Mouse (Mus musculus) forebrain, embryonic 11.5 days (tissue): ENCODE results near the gene Olfr1026. TPM values are rescaled to one million over a fixed set of nuclear protein-coding genes. Genes with fewer than 3 reads are reported as not detected.

Experiments
- ATAC-seq: fragments of 200-750 bp; cut with Nextera tagmentation; replicated peaks from 2 replicates; pipeline ENCODE4 v1.8.0; 2017; ENCODE audit warnings: moderate TSS enrichment; ENCODE audit not compliant: low FRiP score
- DNase-seq: peaks from one replicate; pipeline ENCODE4 v3.0.0-alpha.2; 2017; ENCODE audit warnings: low spot score
- H3K27ac ChIP-seq: fragments of 300-500 bp; sonication (generic); 2 replicates; pipeline ENCODE4 v1.5.1; 2014; ENCODE audit warnings: low read depth, low read length
- H3K27me3 ChIP-seq: fragments of 300-500 bp; sonication (generic); 2 replicates; pipeline ENCODE4 v1.6.1; 2014; ENCODE audit warnings: mild to moderate bottlenecking, low read length, mixed read lengths; ENCODE audit not compliant: control insufficient read depth, insufficient read depth
- H3K36me3 ChIP-seq: fragments of 300-500 bp; sonication (generic); 2 replicates; pipeline ENCODE4 v1.6.1; 2014; ENCODE audit warnings: mild to moderate bottlenecking, low read length, moderate library complexity, mixed read lengths; ENCODE audit not compliant: control insufficient read depth, insufficient read depth
- H3K4me1 ChIP-seq: fragments of 300-500 bp; sonication (generic); replicated peaks from 2 replicates; pipeline ENCODE4 v1.6.1; 2014; ENCODE audit warnings: low read length, mixed read lengths; ENCODE audit not compliant: control insufficient read depth, insufficient read depth
- H3K4me2 ChIP-seq: fragments of 300-500 bp; sonication (generic); 2 replicates; pipeline ENCODE4 v1.6.1; 2014; ENCODE audit warnings: low read depth, mild to moderate bottlenecking, low read length, moderate library complexity, mixed read lengths; ENCODE audit not compliant: severe bottlenecking
- H3K4me3 ChIP-seq: fragments of 300-500 bp; sonication (generic); 2 replicates; pipeline ENCODE4 v1.5.1; 2014; ENCODE audit warnings: low read depth, low read length
- H3K9ac ChIP-seq: fragments of 300-500 bp; sonication (generic); 2 replicates; pipeline ENCODE4 v1.6.1; 2014; ENCODE audit warnings: low read length
- H3K9me3 ChIP-seq: fragments of 300-500 bp; sonication (generic); 2 replicates; pipeline ENCODE4 v1.6.1; 2016; ENCODE audit warnings: low read length, mixed read lengths; ENCODE audit not compliant: control insufficient read depth
- WGBS: fragments of 180-500 bp; shearing (Covaris S2); extraction: QIAGEN DNeasy Blood & Tissue Kit; methylation state at CpG from one replicate; pipeline ENCODE4 v1.1.7; 2014; 5-methylcytosine and 5-hydroxymethylcytosine counted together
- polyA plus RNA-seq: library from polyadenylated mRNA; unstranded; fragments of >200 nt; fragmentation: Nextera tagmentation; extraction: Ambion mirVana; gene quantifications from 2 replicates; pipeline ENCODE4 v1.2.1, GENCODE M21; 2014

The Olfr1026 gene
- polyA plus RNA-seq = not detected in 2 replicates

DNA sequence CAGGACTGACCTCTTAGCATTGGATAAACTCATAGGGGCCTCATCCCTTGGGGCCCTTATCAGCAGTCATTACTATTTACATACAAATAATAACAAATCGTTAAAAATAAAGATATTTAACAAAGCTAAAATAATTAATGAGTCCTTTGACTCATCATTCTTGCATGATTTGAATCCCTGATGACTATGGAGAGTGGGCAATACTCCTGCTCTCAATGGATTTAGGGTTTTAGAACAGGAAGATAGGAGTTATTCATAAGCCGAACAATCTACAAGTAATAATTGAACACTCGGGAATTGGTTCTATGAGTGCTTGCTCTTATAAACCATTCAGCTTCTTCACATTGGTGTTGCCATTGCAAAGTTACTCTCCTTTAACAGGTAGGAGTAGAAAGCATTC, at the start of gene Olfr1026:
Olfr1026 (plus strand) TSS at position 301 of the 400 bp plus-strand sequence.
- H3K4me3 ChIP-seq = no peak within 1 kb of the TSS
- DNase-seq = no peak
- WGBS = 90% methylated on average over 3 of the region's 3 CpGs

DNA sequence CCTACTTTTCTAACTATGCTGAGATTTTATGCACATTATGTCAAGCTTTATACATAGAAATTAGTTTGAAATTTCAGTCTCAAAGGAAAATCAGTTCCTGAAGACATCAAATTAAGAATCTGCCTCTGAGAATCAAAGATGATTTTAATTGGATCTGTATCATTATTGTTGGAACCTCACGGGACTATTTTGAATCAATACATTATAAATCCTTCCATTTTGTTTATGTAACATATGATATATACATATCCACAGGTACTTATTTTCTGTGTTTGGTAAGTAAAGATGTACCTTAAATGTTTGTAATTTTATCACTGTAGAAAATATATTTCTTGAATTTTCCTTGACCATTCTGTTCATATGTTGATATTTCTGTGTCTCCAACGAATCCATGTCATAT, 36.0 kb upstream of the Olfr1026 start, which contains the start of gene Olfr1023:
Olfr1023 (plus strand) TSS at position 301 of the 400 bp plus-strand sequence.
- DNase-seq (no peak), ATAC-seq (no peak)
- H3K4me1 ChIP-seq = no peaks in the 10 kb centered on the region
- 84% methylated on average over 2 of the region's 2 CpGs for WGBS
- no peaks in the 10 kb centered on the region for H3K36me3 ChIP-seq
- no peaks in the 10 kb centered on the region for H3K9me3 ChIP-seq
- H3K27me3 ChIP-seq = no peaks in the 10 kb centered on the region
- no peak within 1 kb of the TSS for H3K4me3 ChIP-seq
- H3K4me2 ChIP-seq = no peak within 1 kb of the TSS
- H3K9ac ChIP-seq = no peak within 1 kb of the TSS
- H3K27ac ChIP-seq = no peak within 1 kb of the TSS

More for the DNA sequence above, at the start of gene Olfr1026:
- Histone ChIP-seq H3K27ac (no peak within 1 kb of the TSS), H3K4me1 (no peaks in the 10 kb centered on the region), H3K9me3 (no peaks in the 10 kb centered on the region), H3K36me3 (no peaks in the 10 kb centered on the region), H3K9ac (no peak within 1 kb of the TSS), H3K4me2 (no peak within 1 kb of the TSS), H3K27me3 (no peaks in the 10 kb centered on the region)
- ATAC-seq = no peak

DNA sequence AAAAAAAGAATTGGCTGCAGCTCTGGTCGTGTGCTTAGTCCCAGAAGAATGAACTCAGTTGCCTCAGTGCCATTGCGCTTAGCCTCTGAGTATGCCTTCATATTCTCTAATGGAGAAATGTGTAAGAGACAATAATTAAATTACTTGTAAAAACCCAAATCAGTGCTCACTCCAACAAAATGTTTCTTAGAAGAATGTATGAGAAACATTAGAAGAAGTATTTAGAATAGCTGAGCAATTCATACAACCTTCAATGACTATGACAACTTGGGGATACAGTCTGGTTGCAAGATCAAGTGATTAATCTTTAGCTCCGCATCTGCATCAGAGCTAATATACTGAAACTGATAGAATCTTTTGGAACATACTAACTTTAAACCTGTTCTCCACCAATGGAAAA, 16.4 kb upstream of the Olfr1026 start, which contains the start of gene Olfr1024:
Olfr1024 (minus strand) TSS at position 101 of the 400 bp plus-strand sequence.
- no peaks in the 10 kb centered on the region for H3K9me3 ChIP-seq
- no peaks in the 10 kb centered on the region for H3K4me1 ChIP-seq
- no peak for ATAC-seq
- 86% methylated on average over 3 of the region's 3 CpGs for WGBS
- no peak within 1 kb of the TSS for H3K4me3 ChIP-seq
- no peak within 1 kb of the TSS for H3K9ac ChIP-seq
- no peaks in the 10 kb centered on the region for H3K27me3 ChIP-seq
- no peak for DNase-seq
- H3K4me2 ChIP-seq = no peak within 1 kb of the TSS
- no peak within 1 kb of the TSS for H3K27ac ChIP-seq
- H3K36me3 ChIP-seq = no peaks in the 10 kb centered on the region

DNA sequence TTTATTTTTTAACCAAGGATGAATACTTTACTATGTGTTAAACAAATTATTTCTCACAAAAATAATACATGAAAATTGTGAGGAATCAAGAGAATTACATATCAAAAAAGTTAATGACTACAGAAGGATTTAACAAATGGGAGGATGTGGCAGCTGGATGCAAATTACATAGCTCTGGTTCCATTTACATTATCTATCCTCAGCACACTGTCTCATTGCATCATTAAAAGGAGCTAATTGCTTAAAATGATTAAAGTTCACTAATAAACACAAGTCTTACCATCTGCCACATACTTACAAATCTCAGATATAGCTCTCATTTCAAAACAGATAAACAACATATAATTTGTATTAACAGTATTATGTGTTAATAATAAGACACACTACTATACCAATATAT, 8.2 kb upstream of the Olfr1026 start:
- DNase-seq (no peak), ATAC-seq (no peak)
- H3K4me3 ChIP-seq = no peak overlapping the region
- H3K4me1 ChIP-seq = no peaks in the 10 kb centered on the region
- no peak overlapping the region for H3K27ac ChIP-seq
- H3K9ac ChIP-seq = no peak overlapping the region
- no peaks in the 10 kb centered on the region for H3K36me3 ChIP-seq
- H3K4me2 ChIP-seq = no peak overlapping the region
- no peaks in the 10 kb centered on the region for H3K27me3 ChIP-seq
- H3K9me3 ChIP-seq = no peaks in the 10 kb centered on the region

DNA sequence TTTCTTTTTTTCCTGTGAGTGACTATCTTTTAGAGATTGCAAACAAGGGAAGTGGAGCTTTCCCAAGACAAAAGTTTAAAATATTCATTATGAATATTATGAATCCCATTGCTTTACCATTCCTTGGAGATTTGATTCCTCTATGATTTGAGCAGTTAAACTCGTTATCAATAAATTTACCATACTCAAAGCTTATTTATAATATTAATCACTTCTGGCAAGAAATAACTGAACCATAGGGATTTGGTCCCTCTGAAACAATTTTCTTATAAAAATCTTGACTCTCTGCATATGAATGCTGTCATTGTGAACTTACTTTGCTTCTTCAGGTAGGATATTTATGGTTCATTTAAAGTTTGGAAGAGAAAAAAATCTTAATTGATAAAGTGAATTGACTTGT, 6.5 kb upstream of the Olfr1026 start, which contains the start of gene Olfr1025-ps1:
Olfr1025-ps1 (plus strand) TSS at position 301 of the 400 bp plus-strand sequence.
- no peaks in the 10 kb centered on the region for H3K27me3 ChIP-seq
- no peak within 1 kb of the TSS for H3K27ac ChIP-seq
- ATAC-seq = no peak
- no peaks in the 10 kb centered on the region for H3K9me3 ChIP-seq
- DNase-seq = no peak
- H3K4me2 ChIP-seq = no peak within 1 kb of the TSS
- H3K36me3 ChIP-seq = no peaks in the 10 kb centered on the region
- WGBS = 72% methylated on average over 1 of the region's 1 CpGs
- no peak within 1 kb of the TSS for H3K9ac ChIP-seq
- no peak within 1 kb of the TSS for H3K4me3 ChIP-seq
- H3K4me1 ChIP-seq = no peaks in the 10 kb centered on the region

DNA sequence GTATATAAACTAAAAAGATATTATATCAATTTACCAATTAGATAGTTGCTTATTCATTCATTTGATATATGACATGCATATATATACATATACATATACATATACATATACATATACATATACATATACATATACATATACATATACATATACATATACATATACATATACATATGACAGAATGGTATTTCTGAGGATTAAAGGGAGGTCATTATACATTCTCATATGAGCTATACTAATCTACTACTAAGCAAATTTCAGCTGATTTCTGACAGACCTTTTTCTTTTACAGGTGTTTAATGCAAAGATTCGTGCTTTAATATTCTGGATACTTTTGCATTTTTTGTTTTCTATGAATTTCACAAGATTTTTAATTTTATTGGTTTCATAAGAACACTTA, 28.8 kb downstream of the Olfr1026 start, which contains the start of gene Olfr1028:
Olfr1028 (plus strand) TSS at position 301 of the 400 bp plus-strand sequence.
- WGBS = 83% methylated on average over 1 of the region's 1 CpGs
- Histone ChIP-seq H3K4me1 (no peaks in the 10 kb centered on the region), H3K4me3 (no peak within 1 kb of the TSS), H3K36me3 (no peaks in the 10 kb centered on the region), H3K27ac (no peak within 1 kb of the TSS), H3K9me3 (no peaks in the 10 kb centered on the region), H3K4me2 (no peak within 1 kb of the TSS), H3K27me3 (no peaks in the 10 kb centered on the region), H3K9ac (no peak within 1 kb of the TSS)
- DNase-seq (no peak), ATAC-seq (no peak)

DNA sequence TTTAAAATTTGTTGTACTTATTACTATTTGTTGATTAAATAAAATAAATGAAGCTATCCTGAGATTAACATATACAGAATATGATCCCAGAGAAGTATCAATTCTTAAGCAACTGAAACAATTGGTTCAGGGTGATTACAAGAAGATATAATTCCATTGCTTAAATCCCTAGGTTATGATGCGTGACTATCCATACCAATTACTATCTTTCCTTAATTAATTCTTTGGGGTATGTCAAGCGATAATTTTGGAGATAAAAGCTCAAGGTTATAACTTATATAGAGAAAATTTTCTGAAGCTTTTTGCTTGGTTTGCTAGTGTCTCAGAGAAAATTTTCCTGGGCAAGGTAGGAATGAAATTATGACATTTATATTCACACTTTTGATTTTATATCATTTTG, 52.2 kb downstream of the Olfr1026 start, which contains the start of gene Olfr1029:
Olfr1029 (plus strand) TSS at position 301 of the 400 bp plus-strand sequence.
- no peaks in the 10 kb centered on the region for H3K36me3 ChIP-seq
- H3K9ac ChIP-seq = no peak within 1 kb of the TSS
- H3K4me1 ChIP-seq = no peaks in the 10 kb centered on the region
- WGBS = 81% methylated on average over 2 of the region's 2 CpGs
- no peak within 1 kb of the TSS for H3K4me2 ChIP-seq
- H3K27me3 ChIP-seq = no peaks in the 10 kb centered on the region
- no peak for ATAC-seq
- DNase-seq = no peak
- H3K4me3 ChIP-seq = no peak within 1 kb of the TSS
- H3K27ac ChIP-seq = no peak within 1 kb of the TSS
- H3K9me3 ChIP-seq = no peaks in the 10 kb centered on the region

Other genes with a start within 250 kb of the Olfr1026 start
- not detected in 2 replicates for gene Olfr1006, start 242.8 kb upstream of the Olfr1026 start, polyA plus RNA-seq
- not detected in 2 replicates for gene Olfr1008, start 232.1 kb upstream of the Olfr1026 start, polyA plus RNA-seq
- not detected in 2 replicates for gene Olfr1009, start 206.1 kb upstream of the Olfr1026 start, polyA plus RNA-seq
- gene Olfr1012, start 158.8 kb upstream of the Olfr1026 start, polyA plus RNA-seq = not detected in 2 replicates
- gene Olfr1013, start 154.5 kb upstream of the Olfr1026 start, polyA plus RNA-seq = not detected in 2 replicates
- not detected in 2 replicates for gene Olfr1014, start 148.8 kb upstream of the Olfr1026 start, polyA plus RNA-seq
- not detected in 2 replicates for gene Olfr1015, start 139.5 kb upstream of the Olfr1026 start, polyA plus RNA-seq
- gene Olfr1016, start 119.0 kb upstream of the Olfr1026 start, polyA plus RNA-seq = not detected in 2 replicates
- gene Olfr1018, start 103.1 kb upstream of the Olfr1026 start, polyA plus RNA-seq = not detected in 2 replicates
- not detected in 2 replicates for gene Olfr1019, start 76.1 kb upstream of the Olfr1026 start, polyA plus RNA-seq
- gene Olfr1020, start 74.5 kb upstream of the Olfr1026 start, polyA plus RNA-seq = not detected in 2 replicates
- not detected in 2 replicates for gene Olfr1022, start 53.0 kb upstream of the Olfr1026 start, polyA plus RNA-seq
- gene Olfr1023, start 35.9 kb upstream of the Olfr1026 start, polyA plus RNA-seq = not detected in 2 replicates
- not detected in 2 replicates for gene Olfr1024, start 16.5 kb upstream of the Olfr1026 start, polyA plus RNA-seq
- not detected in 2 replicates for gene Olfr1025-ps1, start 6.4 kb upstream of the Olfr1026 start, polyA plus RNA-seq
- not detected in 2 replicates for gene Olfr1028, start 28.9 kb downstream of the Olfr1026 start, polyA plus RNA-seq
- gene Olfr1029, start 52.3 kb downstream of the Olfr1026 start, polyA plus RNA-seq = not detected in 2 replicates
- gene Olfr1030, start 57.7 kb downstream of the Olfr1026 start, polyA plus RNA-seq = not detected in 2 replicates
- gene Olfr1031, start 68.7 kb downstream of the Olfr1026 start, polyA plus RNA-seq = not detected in 2 replicates
- gene Olfr1032, start 84.0 kb downstream of the Olfr1026 start, polyA plus RNA-seq = not detected in 2 replicates
- gene Olfr1033, start 99.1 kb downstream of the Olfr1026 start, polyA plus RNA-seq = not detected in 2 replicates
- not detected in 2 replicates for gene Olfr1034, start 124.3 kb downstream of the Olfr1026 start, polyA plus RNA-seq
- not detected in 2 replicates for gene Olfr1036, start 152.4 kb downstream of the Olfr1026 start, polyA plus RNA-seq
- not detected in 2 replicates for gene Olfr1037, start 165.8 kb downstream of the Olfr1026 start, polyA plus RNA-seq
- not detected in 2 replicates for gene Olfr1039, start 214.4 kb downstream of the Olfr1026 start, polyA plus RNA-seq
- not detected in 2 replicates for gene Olfr1040, start 225.2 kb downstream of the Olfr1026 start, polyA plus RNA-seq
- gene Olfr1042, start 240.3 kb downstream of the Olfr1026 start, polyA plus RNA-seq = not detected in 2 replicates
- gene Olfr1043, start 246.0 kb downstream of the Olfr1026 start, polyA plus RNA-seq = not detected in 2 replicates